ENCODE assay signal across 8 mouse cellular contexts in the genomic region with DNA sequence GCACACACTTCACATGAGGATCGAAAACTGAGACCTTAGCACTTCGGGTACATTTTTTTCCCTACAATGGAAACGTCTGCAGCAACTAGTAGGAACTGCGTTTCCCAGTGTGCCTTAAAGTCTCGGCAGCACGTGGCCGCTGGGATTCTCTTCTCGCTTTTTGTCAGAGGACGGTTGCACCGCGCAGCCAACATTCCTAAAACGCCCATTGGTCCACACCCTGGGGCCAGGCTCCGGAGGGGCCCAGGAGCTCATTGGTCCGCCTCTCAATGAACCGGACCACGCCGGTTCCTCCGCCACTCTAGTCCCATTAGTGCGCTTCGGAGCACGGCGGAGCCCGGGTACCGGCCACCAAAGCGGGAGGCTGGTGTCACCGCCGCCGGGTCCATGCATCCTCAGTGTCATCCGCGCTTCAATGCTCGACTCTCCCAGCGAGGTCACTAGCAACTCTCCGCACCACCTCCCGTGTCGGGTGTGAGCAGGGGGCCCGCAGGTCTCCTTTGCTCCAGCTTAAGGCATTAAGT. TPM values are rescaled to one million over a fixed set of nuclear protein-coding genes. Genes with fewer than 3 reads are reported as not detected.
DNase-seq lines count a peak whose midpoint lies in the region; ATAC-seq and TF ChIP-seq lines count a peak whose summit lies in the region.

No protein-coding gene starts in this region.

- no peaks in the 10 kb centered on the region for H3K27me3 ChIP-seq in lung, embryonic 15.5 days

- no peak for TF ChIP-seq CTCF in olfactory bulb, adult 2 months (IDR thresholded peaks at IDR 0.05; ENCODE audit: insufficient read depth, low read depth, low read length)

- peaks cover 27% of the 10 kb centered on the region for H3K4me1 ChIP-seq in lung, embryonic 15.5 days
- peaks cover 9% of the 10 kb centered on the region; the same call in 1 of the 2 replicates for H3K4me1 ChIP-seq in olfactory bulb, adult 2 months (ENCODE audit: control insufficient read depth, insufficient read depth, low read length)

- DNase-seq in Muller cell, postnatal 12 days (ENCODE audit: inconsistent ontology term): peak; percentile 97
- DNase-seq in cerebellum, adult 8-10 months: peak; percentile 63
- DNase-seq in layer of hippocampus, adult 9-10 months (ENCODE audit: low spot score): peak; percentile 59
- peak; percentile 53 for DNase-seq in thymus, postnatal 0 days (ENCODE audit: low spot score)

- under 1% methylated on average over 36 of the region's 36 CpGs for WGBS in lung, embryonic 15.5 days
- WGBS in olfactory bulb, adult 2 months: under 1% methylated on average over 36 of the region's 36 CpGs

- H3K4me3 ChIP-seq in lung, embryonic 15.5 days: peak overlapping the region; percentile 97
- peak overlapping the region; percentile 71 for H3K4me3 ChIP-seq in olfactory bulb, adult 2 months (ENCODE audit: insufficient read depth, low read depth, low read length)

- H3K36me3 ChIP-seq in lung, embryonic 15.5 days: no peaks in the 10 kb centered on the region

- ATAC-seq in frontal cortex, adult (ENCODE audit: low TSS enrichment): peak; percentile 79
- ATAC-seq in hematopoietic stem cell, adult 5-6 weeks (replicated peaks in 1 of 2; ENCODE audit: insufficient read depth in 1 of 2, low FRiP score in 2 of 2, low TSS enrichment in 1 of 2, low read depth in 1 of 2, poor library complexity in 2 of 2, severe bottlenecking in 2 of 2): peak; percentile 34 to 47
- peak; percentile 84 for ATAC-seq in lung, embryonic 15.5 days (ENCODE audit: borderline replicate concordance, extremely low read depth, low FRiP score, low TSS enrichment)

- peak overlapping the region; percentile 89 for H3K27ac ChIP-seq in lung, embryonic 15.5 days
- H3K27ac ChIP-seq in olfactory bulb, adult 2 months (ENCODE audit: insufficient read depth, low read depth, low read length): peak overlapping the region; percentile 6; the same call in 1 of the 2 replicates

- H3K9ac ChIP-seq in lung, embryonic 15.5 days: peak overlapping the region; percentile 93

- no peaks in the 10 kb centered on the region for H3K9me3 ChIP-seq in lung, embryonic 15.5 days

- 0 out of 2 replicates have a peak, but pooled peaks have one; percentile 21 for TF ChIP-seq POLR2A in olfactory bulb, adult 2 months (IDR thresholded peaks at IDR 0.05; ENCODE audit: insufficient read depth, low read depth, low read length)

- H3K4me2 ChIP-seq in lung, embryonic 15.5 days: peak overlapping the region; percentile 74

RNA-seq across cellular contexts. Expression of gene Amd1, which starts 1.3 kb away (rescaled TPM):
- 181 and 193 TPM in 2 replicates for total RNA-seq in hematopoietic stem cell, adult 5-6 weeks (2017)
- 57.0 and 59.8 TPM in 2 replicates for polyA plus RNA-seq in lung, embryonic 15.5 days (2015; fragmentation: Nextera tagmentation; extraction: Ambion mirVana)
- not detected in 2 replicates for polyA plus RNA-seq in olfactory bulb, adult 2 months (2012; ENCODE audit: insufficient read depth, insufficient read length, low replicate concordance, missing spikeins)
- polyA plus RNA-seq in thymus, postnatal 0 days (2015; fragmentation: Nextera tagmentation; extraction: Ambion mirVana): 40.1 and 40.3 TPM in 2 replicates

RNA-seq across cellular contexts. Expression of gene Cdk19, which starts 38.7 kb away (rescaled TPM):
- 83.1 and 114 TPM in 2 replicates for total RNA-seq in hematopoietic stem cell, adult 5-6 weeks (2017)
- 9.5 and 10.6 TPM in 2 replicates for polyA plus RNA-seq in lung, embryonic 15.5 days (2015; fragmentation: Nextera tagmentation; extraction: Ambion mirVana)
- 114 TPM in 1 of 2 replicates, not detected in the other for polyA plus RNA-seq in olfactory bulb, adult 2 months (2012; ENCODE audit: insufficient read depth, insufficient read length, low replicate concordance, missing spikeins)
- polyA plus RNA-seq in thymus, postnatal 0 days (2015; fragmentation: Nextera tagmentation; extraction: Ambion mirVana): 15.8 and 19.7 TPM in 2 replicates

RNA-seq across cellular contexts. Expression of gene Gtf3c6, which starts 42.8 kb away (rescaled TPM):
- total RNA-seq in hematopoietic stem cell, adult 5-6 weeks (2017): 201 and 321 TPM in 2 replicates
- polyA plus RNA-seq in lung, embryonic 15.5 days (2015; fragmentation: Nextera tagmentation; extraction: Ambion mirVana): 81.5 and 90.1 TPM in 2 replicates
- polyA plus RNA-seq in olfactory bulb, adult 2 months (2012; ENCODE audit: insufficient read depth, insufficient read length, low replicate concordance, missing spikeins): not detected in 2 replicates
- polyA plus RNA-seq in thymus, postnatal 0 days (2015; fragmentation: Nextera tagmentation; extraction: Ambion mirVana): 69.9 and 74.1 TPM in 2 replicates

RNA-seq across cellular contexts. Expression of gene Rpf2, which starts 53.9 kb away (rescaled TPM):
- 134 and 215 TPM in 2 replicates for total RNA-seq in hematopoietic stem cell, adult 5-6 weeks (2017)
- 62.3 and 65.4 TPM in 2 replicates for polyA plus RNA-seq in lung, embryonic 15.5 days (2015; fragmentation: Nextera tagmentation; extraction: Ambion mirVana)
- polyA plus RNA-seq in olfactory bulb, adult 2 months (2012; ENCODE audit: insufficient read depth, insufficient read length, low replicate concordance, missing spikeins): not detected in 2 replicates
- polyA plus RNA-seq in thymus, postnatal 0 days (2015; fragmentation: Nextera tagmentation; extraction: Ambion mirVana): 94.7 and 98.0 TPM in 2 replicates

Comparison
In these comparisons a context has a peak if more than half of its experiments do, and no peak if none do; other contexts are left out.
1. Peak in every context shown above with its lines: DNase-seq, ATAC-seq, H3K4me3 ChIP-seq and H3K27ac ChIP-seq.